Mouse (Mus musculus): ENCODE measurements around the gene March11. TPM values are rescaled to one million over a fixed set of nuclear protein-coding genes. Genes with fewer than 3 reads are reported as not detected.

The March11 gene
- polyA plus RNA-seq, 1 experiment, result not detected

- 52% methylated on average over 1 of the region's 1 CpGs for WGBS
- Histone ChIP-seq H3K4me3 (ENCODE audit: low read depth, low read length) (no peak overlapping the region), H3K27ac (ENCODE audit: insufficient read depth, low read depth, low read length) (no peak overlapping the region), H3K27me3 (ENCODE audit: control insufficient read depth, insufficient read depth, low read length) (no peaks in the 10 kb centered on the region), H3K4me1 (ENCODE audit: control insufficient read depth, insufficient read depth, insufficient read length, low read length) (no peaks in the 10 kb centered on the region), H3K36me3 (ENCODE audit: control insufficient read depth, insufficient read depth, low read length) (no peaks in the 10 kb centered on the region)
- TF ChIP-seq CTCF (IDR thresholded peaks at IDR 0.05; ENCODE audit: extremely low read depth, insufficient read length, insufficient replicate concordance, low read depth, low read length), result no peak
- TF ChIP-seq POLR2A (IDR thresholded peaks at IDR 0.05; ENCODE audit: low read depth, low read length), result no peak
Measured at GRCm38 (mm10) chr15:26293215-26293614, 15.6 kb upstream of the March11 start.

DNA sequence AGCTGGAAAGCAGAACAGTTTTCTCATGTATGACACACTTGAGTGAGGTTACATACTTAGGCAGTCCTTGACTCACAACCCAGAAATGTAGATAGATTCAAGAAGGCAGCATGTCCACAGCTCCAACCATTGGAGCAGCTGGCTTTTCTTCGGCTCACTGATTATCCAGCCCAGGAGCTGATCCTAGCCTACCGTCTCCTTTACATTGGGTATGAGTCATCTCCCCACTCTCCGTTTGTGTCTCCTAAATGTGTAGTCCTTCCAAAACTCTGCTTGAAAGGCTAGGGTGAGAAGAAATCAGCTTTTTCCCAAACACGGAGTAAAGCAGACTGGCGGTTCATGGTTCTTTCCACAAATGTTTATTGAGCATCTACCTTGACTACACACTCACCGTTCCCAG lies 10.2 kb upstream of the March11 start:
- no peak for TF ChIP-seq CTCF (IDR thresholded peaks at IDR 0.05; ENCODE audit: extremely low read depth, insufficient read length, insufficient replicate concordance, low read depth, low read length)
- no peak for TF ChIP-seq POLR2A (IDR thresholded peaks at IDR 0.05; ENCODE audit: low read depth, low read length)
- WGBS, result 85% methylated on average over 6 of the region's 6 CpGs
- H3K27me3 ChIP-seq (ENCODE audit: control insufficient read depth, insufficient read depth, low read length), result no peaks in the 10 kb centered on the region
- no peak overlapping the region for H3K27ac ChIP-seq (ENCODE audit: insufficient read depth, low read depth, low read length)
- H3K4me1 ChIP-seq (ENCODE audit: control insufficient read depth, insufficient read depth, insufficient read length, low read length), result no peaks in the 10 kb centered on the region
- no peaks in the 10 kb centered on the region for H3K36me3 ChIP-seq (ENCODE audit: control insufficient read depth, insufficient read depth, low read length)
- no peak overlapping the region for H3K4me3 ChIP-seq (ENCODE audit: low read depth, low read length)

- 4% methylated on average over 62 of the region's 62 CpGs for WGBS
- Histone ChIP-seq H3K4me1 (ENCODE audit: control insufficient read depth, insufficient read depth, insufficient read length, low read length) (peaks cover 4% of the 10 kb centered on the region; the same call in 1 of the 2 replicates), H3K4me3 (ENCODE audit: low read depth, low read length) (no peak overlapping the region), H3K27ac (ENCODE audit: insufficient read depth, low read depth, low read length) (no peak overlapping the region), H3K36me3 (ENCODE audit: control insufficient read depth, insufficient read depth, low read length) (no peaks in the 10 kb centered on the region), H3K27me3 (ENCODE audit: control insufficient read depth, insufficient read depth, low read length) (peaks cover 5% of the 10 kb centered on the region)
- TF ChIP-seq POLR2A (IDR thresholded peaks at IDR 0.05; ENCODE audit: low read depth, low read length) (no peak), CTCF (IDR thresholded peaks at IDR 0.05; ENCODE audit: extremely low read depth, insufficient read length, insufficient replicate concordance, low read depth, low read length) (no peak)
Measured at GRCm38 (mm10) chr15:26309291-26309931, 563 bp downstream of the March11 start.

- Histone ChIP-seq H3K27ac (ENCODE audit: insufficient read depth, low read depth, low read length) (no peak overlapping the region), H3K4me1 (ENCODE audit: control insufficient read depth, insufficient read depth, insufficient read length, low read length) (no peaks in the 10 kb centered on the region), H3K36me3 (ENCODE audit: control insufficient read depth, insufficient read depth, low read length) (no peaks in the 10 kb centered on the region), H3K27me3 (ENCODE audit: control insufficient read depth, insufficient read depth, low read length) (no peaks in the 10 kb centered on the region), H3K4me3 (ENCODE audit: low read depth, low read length) (no peak overlapping the region)
- 85% methylated on average over 2 of the region's 2 CpGs for WGBS
- TF ChIP-seq CTCF (IDR thresholded peaks at IDR 0.05; ENCODE audit: extremely low read depth, insufficient read length, insufficient replicate concordance, low read depth, low read length) (no peak), POLR2A (IDR thresholded peaks at IDR 0.05; ENCODE audit: low read depth, low read length) (no peak)
Measured at GRCm38 (mm10) chr15:26319866-26320265, 11.0 kb downstream of the March11 start.

- Histone ChIP-seq H3K27me3 (ENCODE audit: control insufficient read depth, insufficient read depth, low read length) (no peaks in the 10 kb centered on the region), H3K27ac (ENCODE audit: insufficient read depth, low read depth, low read length) (no peak overlapping the region), H3K4me3 (ENCODE audit: low read depth, low read length) (no peak overlapping the region), H3K4me1 (ENCODE audit: control insufficient read depth, insufficient read depth, insufficient read length, low read length) (no peaks in the 10 kb centered on the region), H3K36me3 (ENCODE audit: control insufficient read depth, insufficient read depth, low read length) (no peaks in the 10 kb centered on the region)
- 89% methylated on average over 3 of the region's 3 CpGs for WGBS
- no peak for TF ChIP-seq POLR2A (IDR thresholded peaks at IDR 0.05; ENCODE audit: low read depth, low read length)
- TF ChIP-seq CTCF (IDR thresholded peaks at IDR 0.05; ENCODE audit: extremely low read depth, insufficient read length, insufficient replicate concordance, low read depth, low read length), result no peak
Measured at GRCm38 (mm10) chr15:26320402-26320801, 11.6 kb downstream of the March11 start.

DNA sequence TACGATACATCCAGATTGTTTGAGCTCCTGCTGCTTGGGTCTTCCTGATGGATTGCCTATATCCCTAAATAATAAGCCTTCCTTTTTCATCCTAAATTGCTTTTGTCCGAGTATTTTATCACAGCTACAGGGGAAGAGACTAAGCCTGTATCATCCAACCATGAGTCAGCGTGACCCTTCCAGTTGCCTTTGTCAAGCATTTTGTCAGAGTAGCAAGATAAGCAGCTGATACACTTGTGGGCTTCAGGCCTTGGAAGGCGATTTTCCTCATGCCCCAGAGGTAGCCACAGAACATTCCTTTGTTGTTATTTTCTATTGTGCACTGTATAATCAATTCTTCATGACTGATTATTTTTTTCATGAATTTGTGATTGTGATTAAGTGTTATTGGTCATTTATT lies 14.0 kb downstream of the March11 start:
- WGBS, result 76% methylated on average over 4 of the region's 4 CpGs
- no peak for TF ChIP-seq POLR2A (IDR thresholded peaks at IDR 0.05; ENCODE audit: low read depth, low read length)
- no peak for TF ChIP-seq CTCF (IDR thresholded peaks at IDR 0.05; ENCODE audit: extremely low read depth, insufficient read length, insufficient replicate concordance, low read depth, low read length)
- no peaks in the 10 kb centered on the region for H3K27me3 ChIP-seq (ENCODE audit: control insufficient read depth, insufficient read depth, low read length)
- H3K36me3 ChIP-seq (ENCODE audit: control insufficient read depth, insufficient read depth, low read length), result no peaks in the 10 kb centered on the region
- H3K4me1 ChIP-seq (ENCODE audit: control insufficient read depth, insufficient read depth, insufficient read length, low read length), result no peaks in the 10 kb centered on the region
- no peak overlapping the region for H3K27ac ChIP-seq (ENCODE audit: insufficient read depth, low read depth, low read length)
- H3K4me3 ChIP-seq (ENCODE audit: low read depth, low read length), result no peak overlapping the region

GRCm38 (mm10) chr15:26327157-26327556 lies 18.3 kb downstream of the March11 start:
- Histone ChIP-seq H3K27ac (ENCODE audit: insufficient read depth, low read depth, low read length) (no peak overlapping the region), H3K4me1 (ENCODE audit: control insufficient read depth, insufficient read depth, insufficient read length, low read length) (no peaks in the 10 kb centered on the region), H3K27me3 (ENCODE audit: control insufficient read depth, insufficient read depth, low read length) (no peaks in the 10 kb centered on the region), H3K4me3 (ENCODE audit: low read depth, low read length) (no peak overlapping the region), H3K36me3 (ENCODE audit: control insufficient read depth, insufficient read depth, low read length) (no peaks in the 10 kb centered on the region)
- 85% methylated on average over 1 of the region's 1 CpGs for WGBS
- TF ChIP-seq POLR2A (IDR thresholded peaks at IDR 0.05; ENCODE audit: low read depth, low read length), result no peak
